Mouse (Mus musculus) CD4-positive, CD25-positive, alpha-beta regulatory T cell, adult 4 months (primary cell): Measurements from ENCODE around the gene Git1. TPM values are rescaled to one million over a fixed set of nuclear protein-coding genes. Genes with fewer than 3 reads are reported as not detected.
A peak's percentile ranks its signal among the peaks of the same experiment; 100 is the strongest.

Source experiments
- ATAC-seq: one replicate; pipeline ENCODE4 v1.8.0; 2017
- polyA plus RNA-seq, 2 experiments: library from polyadenylated mRNA; unstranded; fragments of 100-300 nt; shearing (Covaris generic); gene quantifications; one replicate each; pipeline ENCODE4 v1.2.1; 2017

Git1 gene
- polyA plus RNA-seq, 2 experiments from 2014 or later: 9.6 to 10.9 TPM

DNA sequence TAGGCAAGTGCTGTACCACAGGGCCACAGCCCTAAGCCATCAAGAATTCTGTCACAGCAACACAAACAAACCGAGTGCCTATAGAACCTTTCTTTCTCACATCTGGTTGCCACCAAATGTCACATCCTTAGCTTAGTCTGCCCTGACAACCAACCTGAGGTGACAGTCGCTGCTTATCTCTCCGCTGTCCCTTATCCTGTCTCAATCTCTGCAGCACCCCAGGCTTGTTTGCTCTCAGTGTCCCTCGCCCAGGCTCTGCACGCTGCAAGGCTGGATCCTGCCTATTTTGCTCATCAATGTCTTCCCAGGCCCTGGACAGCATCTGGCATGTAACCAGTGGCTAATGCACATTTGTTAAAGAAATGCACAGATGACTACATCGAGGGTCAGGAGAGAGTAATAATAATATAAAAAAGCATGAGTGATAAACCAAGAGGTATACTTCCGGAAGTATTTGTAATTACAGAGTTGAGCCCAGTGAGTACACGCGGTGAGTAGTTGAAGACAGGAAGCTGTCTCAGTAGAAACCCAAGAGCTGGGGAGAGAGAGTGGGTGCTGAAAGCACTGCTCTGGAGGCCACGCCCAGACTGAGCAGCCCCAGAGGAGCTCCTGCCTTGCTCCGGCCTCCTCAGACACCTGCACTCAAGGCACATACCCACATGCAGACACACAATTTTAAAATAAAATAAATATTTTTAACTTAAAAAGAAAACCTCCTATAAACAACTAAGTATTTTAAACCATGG, 9.7 kb upstream of the Git1 start:
- ATAC-seq: peak; percentile 99

DNA sequence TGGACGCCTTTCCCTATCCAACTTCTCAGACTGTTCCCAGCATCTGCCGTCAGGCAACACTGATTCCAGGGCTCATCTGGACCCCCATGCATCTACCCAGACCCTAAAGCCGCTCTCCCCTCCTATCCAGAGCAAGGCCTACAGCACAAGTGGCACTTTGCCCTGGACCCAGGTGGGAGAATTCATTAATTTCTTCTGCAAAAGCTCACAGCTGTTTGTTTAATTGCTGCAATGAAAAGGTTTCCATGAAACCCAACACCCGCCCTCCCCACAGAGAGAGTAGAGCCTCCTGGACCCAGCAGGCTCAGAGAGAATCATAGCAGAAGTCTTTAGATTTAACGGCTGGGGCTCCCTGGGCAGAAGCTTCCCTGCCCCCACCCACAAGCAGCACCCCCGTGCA, 8.1 kb upstream of the Git1 start:
- ATAC-seq: no peak

DNA sequence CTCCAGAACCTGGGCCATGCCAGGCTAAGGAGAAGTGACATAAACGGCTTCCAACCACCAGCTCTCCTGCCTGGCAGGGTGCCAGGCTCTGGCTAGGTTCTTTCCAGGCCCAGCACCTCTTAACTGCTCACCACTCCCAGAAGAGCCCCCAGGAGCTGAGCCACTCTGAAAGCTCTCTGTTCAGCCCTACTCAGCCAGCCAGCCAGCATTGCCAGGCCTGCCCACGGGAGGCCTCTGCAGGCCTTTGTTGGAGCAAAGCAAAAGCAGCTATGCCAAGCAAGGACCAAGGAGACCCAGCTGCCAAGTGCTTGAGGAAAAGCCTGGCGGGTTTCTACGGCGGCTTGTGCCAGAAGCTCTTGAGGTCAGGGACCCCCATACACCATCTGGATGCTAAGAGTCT, 6.6 kb upstream of the Git1 start:
- ATAC-seq: no peak

DNA sequence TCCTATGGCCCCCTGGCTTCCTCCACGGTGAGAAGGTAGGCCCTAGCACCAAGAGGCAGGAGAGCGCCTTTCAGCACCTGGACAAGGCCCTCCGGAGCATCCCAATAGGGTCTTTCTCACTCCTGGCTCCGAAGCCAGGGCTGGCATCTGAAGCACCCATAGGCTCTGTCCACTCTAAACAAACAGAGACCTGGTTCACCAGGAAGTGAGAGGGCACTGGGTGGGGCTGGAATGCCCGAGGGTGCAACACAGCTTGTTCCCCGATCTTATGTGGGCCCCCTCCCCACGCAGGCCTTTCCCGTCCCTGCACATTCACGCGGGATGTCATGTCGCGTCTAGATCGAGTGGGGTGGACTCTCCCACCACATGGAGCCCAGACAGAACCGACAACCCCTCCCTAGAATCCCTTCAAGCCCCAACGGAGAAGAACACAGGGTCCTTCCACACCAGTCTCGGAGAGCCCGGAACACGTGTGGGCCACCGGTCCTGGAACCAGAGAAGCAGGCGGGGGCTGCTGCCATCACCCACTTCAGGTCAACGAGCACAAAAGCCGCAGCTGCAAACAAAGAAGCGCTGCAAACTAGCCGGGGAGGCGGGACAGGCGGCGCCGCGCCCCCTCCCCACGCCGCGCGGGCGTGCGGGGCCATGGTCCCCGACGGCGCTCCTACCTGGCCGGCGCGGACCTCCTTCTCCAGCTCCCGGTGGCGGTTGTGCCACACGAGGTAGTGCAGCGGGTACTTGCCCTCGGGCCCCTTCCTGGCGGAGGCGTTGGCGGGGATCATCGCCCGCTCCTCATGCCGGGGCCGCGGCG, 4.4 kb upstream of the Git1 start:
- ATAC-seq: no peak

DNA sequence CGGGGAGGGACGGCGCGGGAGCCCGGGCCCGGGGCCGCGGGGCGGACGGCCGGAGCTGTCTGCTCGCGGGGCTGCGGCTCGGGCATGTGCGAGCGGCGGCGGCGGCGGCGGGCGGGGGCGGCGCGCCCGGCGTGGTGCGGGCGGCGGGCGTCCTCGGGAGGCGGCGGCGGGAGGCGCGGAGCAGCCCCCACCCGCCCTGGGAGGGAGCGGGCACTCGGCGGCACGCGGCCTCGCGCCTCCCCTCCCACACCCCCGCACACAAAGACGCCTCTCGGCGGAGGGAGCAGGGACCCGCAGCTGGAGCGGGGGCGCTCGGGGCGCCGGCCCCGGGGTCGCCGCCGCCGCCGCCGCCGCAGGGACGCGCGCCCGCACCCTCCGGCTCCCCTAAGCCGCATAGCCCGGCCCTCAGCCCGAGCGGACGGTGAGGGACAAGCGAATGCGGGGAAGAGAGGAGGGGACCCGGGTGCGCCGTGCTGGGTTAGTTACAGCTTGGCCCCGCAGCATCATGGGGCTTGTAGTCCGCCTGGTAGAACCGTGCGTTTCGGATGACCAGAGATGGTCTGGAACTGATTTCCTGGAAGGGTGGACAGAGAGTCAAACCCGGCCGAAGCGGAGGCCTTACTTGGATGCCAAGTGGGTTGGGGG, 3.6 kb upstream of the Git1 start, which contains the start of gene Ankrd13b:
TSS of gene Ankrd13b (minus strand) at position 88 of the 645 bp plus-strand sequence.
- peak; percentile 18 for ATAC-seq

DNA sequence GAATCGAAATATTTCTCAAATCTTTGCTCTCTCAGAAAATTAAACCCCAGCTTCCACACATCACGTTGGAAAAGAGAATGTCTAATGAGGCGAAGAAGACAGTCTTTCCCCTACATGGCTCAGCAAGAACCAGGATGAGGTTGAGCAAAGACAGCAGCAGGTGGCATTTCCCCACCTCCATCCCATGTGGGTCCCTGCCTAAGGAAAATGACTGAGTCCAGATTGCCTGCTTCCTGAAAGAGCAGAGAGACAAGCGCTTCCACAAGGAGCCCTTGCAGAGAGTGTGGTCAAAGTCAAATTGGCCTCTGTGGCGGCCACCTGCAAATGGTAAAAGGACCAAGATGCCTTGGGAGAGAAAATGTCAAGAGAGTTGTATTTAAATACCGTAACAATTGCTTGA, 2.9 kb upstream of the Git1 start:
- ATAC-seq: no peak

DNA sequence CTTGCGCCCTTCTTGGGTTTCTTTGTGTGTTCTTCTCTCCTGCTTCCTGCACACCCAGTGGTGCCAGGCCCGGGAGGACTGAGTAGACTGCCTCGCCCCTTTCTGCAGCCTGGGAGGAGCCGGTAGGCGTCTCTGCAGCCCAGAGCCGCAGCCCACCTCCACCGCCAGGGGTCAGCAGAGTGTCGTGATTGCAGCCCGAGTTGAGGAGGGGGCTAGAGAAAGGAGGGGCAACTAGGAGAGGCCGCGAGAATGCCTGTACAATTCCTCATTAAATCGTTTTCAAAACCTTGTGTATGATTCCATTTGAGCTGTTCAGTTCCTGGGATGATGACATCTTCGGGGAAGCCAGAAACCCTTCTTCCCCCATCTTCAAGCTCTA, 2.2 kb upstream of the Git1 start:
- peak; percentile 75 for ATAC-seq

DNA sequence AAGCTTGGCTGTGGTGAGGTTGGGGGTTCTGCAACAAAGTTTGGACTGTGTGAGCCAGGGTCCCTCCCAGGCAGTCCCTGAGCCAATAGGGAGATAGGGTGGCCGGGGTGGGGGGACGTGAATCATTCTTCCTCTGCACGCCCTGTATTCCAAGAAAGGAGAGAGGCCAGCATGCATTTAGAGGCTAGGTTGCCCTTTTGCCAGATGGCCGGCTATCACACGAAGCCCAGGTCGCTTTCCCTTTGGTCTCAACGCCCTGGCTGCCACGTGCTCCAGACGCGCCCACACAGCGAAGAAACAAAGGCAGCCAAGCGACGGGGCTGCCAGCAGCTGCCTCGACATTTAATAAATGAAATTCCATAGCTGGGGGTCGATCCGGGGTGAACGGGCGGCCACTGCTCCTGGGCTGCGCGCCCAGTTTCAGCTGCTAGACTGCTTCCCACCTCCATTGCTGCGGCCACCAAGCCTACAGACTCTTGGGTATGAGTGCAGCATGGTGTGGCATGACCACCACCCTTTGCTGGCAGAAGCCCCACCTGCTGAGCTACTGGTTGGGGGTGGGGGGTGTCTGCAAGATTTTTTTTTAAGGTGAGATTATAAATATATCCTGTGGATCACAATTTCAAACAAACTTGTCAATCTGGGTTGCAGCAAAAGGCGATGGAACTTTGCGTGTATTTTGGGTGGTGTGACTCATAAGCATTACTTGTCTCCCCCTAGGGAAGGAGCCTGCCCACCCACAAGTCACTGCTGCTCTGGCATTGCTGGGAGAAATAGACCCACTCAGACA, 1.7 kb upstream of the Git1 start:
- ATAC-seq: peak; percentile 3

DNA sequence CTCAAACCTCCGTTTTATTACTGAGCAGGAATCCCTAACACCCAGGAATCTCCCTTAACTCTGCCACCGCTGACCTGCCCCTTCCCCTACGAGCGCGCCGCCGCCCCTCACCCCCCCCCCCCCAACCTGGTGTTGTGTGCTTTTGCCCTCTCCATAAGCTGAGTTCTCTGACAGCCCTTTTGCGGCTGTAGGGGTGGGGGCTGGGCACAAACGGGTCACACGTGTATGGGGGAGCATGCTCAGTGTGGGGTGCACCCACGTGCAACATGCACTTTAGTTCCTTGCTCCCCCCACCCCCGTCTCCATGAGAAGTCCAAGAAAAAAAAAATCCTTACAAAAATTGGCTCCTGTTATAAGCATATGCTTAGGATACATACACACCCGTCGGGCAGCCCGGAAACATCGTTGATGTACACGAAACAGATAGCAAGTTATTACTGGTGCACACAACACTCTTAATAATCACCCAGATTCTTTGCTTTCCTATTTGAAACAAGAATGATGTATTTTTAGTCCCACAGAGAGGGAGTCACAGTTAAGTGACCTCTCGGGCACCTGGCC, 971 bp upstream of the Git1 start:
- no peak for ATAC-seq

DNA sequence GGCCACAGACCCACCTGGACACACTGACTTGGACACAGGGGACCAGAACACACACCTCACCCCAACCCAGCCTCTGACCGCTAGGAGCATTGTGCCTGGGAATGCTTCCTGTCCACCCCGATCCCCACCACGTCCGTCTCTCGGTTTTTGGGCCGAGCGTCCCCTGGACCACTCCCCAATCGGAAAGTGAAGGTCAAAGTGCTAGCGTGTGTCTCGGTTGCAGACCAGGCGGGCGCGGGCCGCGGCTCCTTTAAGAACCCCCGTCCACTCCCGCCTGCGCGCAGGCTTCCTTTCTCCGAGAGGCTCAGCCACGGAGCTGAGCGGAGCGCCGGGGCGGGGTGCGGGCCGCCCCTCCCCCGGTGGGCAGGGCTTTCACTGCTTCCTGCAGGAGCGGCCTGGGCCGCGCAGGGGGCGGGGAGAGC, 440 bp upstream of the Git1 start:
- ATAC-seq: peak; percentile 81

DNA sequence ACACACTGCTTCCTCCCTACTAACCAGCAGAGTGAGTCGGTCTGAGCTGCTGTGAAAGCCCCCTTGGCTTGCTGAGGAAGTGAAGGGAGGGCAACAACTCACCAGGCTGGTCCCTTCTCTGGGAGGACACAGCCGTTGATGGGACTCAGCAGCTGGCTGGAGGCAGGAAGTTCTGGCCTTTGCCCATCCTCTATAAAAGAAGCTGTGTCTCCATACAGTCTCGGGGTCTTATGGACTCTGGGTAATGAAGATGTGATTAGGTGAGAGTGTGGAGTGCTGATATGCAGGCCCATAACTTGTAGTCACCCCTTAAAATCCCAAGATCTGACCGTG, 948 bp downstream of the Git1 start:
- ATAC-seq: no peak

DNA sequence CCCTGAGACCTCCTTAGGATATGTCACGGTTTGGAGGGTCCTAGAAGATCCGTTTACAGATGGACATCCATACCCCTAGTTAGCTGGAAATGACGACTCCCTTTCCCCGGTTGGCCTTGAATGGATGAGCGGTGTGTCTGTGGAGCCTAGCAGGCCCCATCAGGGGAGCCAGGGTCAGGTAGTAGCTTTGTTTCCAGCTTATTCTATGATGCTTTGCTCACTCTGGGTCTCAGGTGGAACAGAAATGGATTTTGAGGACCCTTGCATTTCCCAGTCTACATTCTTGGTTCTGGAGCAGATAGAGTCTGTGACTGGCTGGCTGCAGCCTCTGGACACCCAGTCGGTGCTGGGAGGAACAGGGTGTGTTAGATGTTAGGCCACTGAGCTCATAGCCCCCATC, 1.4 kb downstream of the Git1 start:
- ATAC-seq: no peak

DNA sequence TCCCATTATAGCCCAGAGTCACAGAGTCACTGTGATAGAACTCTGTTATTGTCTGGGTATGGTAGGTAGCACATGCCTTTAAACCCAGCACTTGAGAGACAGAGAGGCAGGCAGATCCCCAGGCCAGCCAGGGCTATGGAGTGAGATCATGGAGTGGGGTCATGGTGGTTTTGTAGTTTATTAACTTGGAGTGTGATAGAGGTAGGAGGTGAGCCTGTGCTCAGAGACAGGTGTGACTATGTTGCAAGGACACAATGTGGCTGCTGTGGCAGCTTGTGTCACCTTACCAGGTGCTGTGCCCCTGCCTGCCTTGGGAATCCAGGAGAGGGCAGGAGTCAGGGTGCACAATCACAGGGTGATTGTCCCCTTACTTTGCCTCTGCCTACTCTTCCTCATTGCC, 2.1 kb downstream of the Git1 start:
- no peak for ATAC-seq

DNA sequence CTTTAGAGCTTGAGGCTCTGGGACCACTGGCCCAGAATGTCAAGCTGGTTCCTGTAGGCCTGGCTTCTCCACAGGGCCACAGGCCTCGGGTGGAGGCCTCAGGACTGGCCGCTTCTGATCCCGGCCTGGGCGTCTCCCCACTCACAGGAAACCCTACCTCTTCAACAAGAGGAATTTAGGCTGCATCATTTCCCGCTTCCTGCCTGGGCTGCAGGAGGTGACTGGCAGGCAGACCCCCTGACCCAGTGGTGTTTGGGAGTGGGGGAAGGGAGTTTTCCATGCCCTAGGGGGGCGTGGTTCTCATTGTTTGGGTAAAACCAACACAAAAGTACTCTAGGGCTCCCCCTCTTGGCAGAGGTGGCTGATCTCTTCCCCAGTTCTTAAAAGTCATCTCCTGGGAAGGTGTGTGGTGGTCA, 4.0 kb downstream of the Git1 start:
- no peak for ATAC-seq

DNA sequence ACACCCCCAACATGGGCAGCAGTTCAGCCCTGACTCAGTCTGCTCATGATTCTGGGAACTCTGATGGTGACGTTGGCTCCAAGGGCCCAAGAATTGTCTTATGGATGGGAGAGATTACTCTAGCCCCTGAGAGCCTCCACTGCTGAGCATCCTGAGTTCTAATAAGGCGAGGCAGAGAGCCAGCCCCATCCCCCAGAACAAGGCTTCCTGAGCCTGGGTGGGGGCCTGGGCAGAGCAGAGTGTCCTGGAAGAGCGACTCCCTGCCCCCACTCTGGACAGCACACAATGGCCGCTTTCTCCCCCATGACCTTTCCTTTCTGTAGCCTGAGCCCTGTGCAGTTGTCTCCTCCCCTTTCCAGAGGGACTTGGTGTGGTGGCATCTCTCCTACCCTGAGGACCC, 4.5 kb downstream of the Git1 start:
- ATAC-seq: no peak

DNA sequence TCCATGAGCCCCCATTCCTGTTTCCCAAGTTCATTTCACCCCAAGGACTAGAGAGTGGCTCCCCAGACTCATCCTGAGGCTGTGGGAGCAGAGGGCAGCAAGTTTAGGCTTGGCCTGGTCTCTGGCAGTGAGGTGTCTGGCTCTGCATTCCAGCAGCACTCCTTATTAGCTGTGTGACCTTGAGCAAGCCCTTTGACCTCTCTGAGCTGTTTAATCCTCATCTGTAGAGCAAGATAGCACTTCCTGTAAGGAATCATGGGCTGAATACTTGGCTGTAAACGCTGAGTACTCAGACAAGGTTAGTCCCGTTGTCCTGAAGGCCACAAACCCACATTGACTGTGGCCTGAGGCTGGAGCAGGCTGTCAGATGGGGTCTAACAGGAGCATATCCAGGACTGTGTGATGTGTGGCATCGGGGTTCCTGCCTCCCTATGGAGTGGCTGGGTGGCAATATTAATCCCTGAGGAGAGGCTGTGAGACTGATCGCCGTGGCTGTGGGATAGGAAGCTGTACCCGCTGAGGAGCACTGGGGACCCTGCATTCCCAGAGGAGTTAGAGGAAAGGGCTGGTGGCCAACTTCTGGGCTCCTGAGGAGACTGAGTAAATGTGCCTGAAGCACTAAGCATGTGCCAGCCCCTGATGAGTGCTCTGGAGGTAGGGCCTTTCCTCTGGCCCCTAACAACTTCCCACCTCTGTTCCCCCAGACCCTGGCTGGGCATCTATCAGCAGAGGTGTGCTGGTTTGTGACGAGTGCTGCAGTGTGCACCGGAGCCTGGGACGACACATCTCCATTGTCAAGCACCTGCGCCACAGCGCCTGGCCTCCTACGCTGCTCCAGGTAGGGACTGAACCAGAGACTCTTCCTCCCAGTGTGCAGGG, 5.1 kb downstream of the Git1 start:
- ATAC-seq: no peak

DNA sequence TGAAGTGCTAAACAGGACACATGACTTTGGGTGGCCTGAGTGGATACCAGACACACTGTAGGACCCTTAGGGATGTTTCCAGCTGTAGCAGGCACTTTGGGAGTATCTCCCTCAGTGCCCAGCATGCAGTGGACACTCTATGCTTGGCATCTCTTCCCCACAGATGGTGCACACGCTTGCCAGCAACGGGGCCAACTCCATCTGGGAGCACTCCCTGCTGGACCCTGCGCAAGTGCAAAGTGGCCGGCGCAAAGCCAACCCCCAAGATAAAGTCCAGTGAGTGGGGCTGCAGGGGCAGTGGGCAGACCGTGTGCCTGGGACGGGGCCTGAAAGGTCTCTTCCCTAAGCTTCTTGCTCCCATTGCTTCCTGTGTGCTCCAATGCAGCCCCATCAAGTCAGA, 6.0 kb downstream of the Git1 start:
- ATAC-seq: no peak

DNA sequence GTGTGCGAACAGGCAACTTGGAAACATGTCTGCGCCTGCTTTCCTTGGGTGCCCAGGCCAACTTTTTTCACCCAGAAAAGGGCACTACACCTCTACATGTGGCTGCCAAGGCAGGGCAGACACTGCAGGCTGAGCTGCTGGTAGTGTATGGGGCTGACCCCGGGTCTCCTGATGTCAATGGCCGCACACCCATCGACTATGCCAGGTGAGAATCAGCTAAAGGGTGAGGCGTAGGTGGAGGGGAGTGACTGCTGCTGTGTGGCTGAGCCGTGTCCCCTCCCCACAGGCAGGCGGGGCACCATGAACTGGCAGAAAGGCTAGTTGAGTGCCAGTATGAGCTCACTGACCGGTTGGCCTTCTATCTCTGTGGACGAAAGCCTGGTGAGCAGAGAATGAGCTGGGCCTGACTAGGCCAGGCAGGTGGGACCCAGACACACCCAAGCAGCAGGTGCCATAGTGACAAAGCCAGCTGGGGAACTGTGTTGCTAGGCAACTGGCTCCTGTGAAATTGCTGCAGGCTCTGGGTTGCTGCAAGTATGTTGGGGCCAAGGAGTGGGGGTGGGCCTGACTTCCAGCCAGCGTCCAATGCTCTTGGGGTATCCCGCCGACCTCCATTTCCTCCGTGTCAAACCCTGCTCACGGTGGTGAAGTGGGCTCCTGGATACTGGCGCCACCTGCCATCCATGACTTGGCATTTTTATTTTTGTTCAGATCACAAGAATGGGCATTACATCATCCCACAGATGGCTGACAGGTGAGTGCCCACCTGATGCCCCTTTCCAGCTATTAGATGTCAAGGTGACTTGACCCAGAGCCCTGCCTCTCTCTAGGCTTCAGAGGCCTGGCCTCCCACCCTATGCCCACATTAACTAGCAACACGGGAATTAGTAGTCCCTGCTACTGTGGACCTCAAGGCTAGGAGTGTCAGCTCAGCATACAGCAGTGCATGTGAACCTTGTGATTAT, 7.3 kb downstream of the Git1 start:
- no peak for ATAC-seq

DNA sequence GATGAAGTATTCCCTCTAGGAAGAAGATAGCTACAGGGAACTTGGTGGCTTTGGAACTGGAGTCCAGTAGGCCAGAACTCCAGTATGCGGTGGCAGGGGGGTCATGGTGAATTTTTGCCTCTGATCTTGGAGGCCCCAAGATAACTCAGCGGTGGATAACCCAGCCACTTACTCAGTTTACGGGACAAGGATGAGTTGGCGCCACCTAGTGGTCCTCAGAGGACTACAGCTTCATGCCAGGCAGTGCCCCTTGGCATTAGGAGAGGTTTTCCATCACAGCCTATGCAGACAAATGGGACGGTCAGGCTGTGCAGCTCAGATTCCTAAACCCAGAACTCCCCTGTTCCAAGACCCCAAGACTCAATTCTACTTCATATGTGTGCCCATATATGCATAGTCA, 8.0 kb downstream of the Git1 start:
- ATAC-seq: peak; percentile 81

DNA sequence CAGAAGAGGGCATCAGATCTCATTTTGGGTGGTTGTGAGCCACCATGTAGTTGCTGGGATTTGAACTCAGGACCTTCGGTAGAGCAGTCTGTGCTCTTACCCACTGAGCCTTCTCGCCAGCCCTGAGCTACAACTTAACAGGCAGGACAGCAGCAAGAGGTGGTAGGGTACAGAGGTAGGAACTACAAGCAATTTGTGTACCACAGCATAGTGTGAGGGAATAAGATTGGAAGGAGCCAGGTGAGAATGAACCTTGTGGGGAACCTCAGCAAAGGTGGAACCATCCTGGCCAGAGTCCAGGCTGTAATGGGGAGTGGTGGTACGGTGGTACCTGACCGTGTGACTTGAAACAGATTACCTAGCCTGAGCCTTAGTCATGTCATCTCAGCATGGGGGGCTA, 8.6 kb downstream of the Git1 start:
- ATAC-seq: no peak
